Mouse (Mus musculus) spleen, postnatal 10 days (tissue): ENCODE data around the gene Mybl2.
"Not testable (repeated sequence)": the region's sequence is repeated elsewhere in the genome, so short reads cannot be mapped to it uniquely, and the experiment has no call there.

Experiments
- DNase-seq, 2 experiments: peaks; one replicate each; pipeline ENCODE4 v3.0.0; 2021 to 2022; ENCODE audit warnings: low spot score in 2 of 2

The Mybl2 gene

GRCm38 (mm10) chr2:163054335-163054840, at the start of gene Mybl2:
Gene Mybl2, plus strand, starts transcription at chr2:163054687.
- DNase-seq, result peak; percentile 83 to 97

DNA sequence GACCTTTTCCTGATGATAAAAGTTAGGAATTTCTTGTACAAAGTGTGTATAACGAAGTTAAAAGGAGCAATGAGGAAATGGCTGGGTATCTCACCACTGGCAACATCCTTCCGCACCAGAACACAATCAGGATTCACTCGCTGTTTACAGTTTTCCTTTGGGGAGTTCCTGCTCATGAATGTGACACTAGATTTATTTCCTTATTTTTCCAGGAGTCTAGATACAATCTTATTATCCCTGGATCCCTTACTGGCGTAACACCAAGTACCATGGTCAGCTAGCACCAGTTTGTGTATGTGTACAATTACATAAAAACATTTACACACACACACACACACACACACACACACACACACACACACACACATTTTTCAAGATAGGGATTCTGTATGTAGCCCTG, 47.2 kb upstream of the Mybl2 start:
- DNase-seq, result no peak

DNA sequence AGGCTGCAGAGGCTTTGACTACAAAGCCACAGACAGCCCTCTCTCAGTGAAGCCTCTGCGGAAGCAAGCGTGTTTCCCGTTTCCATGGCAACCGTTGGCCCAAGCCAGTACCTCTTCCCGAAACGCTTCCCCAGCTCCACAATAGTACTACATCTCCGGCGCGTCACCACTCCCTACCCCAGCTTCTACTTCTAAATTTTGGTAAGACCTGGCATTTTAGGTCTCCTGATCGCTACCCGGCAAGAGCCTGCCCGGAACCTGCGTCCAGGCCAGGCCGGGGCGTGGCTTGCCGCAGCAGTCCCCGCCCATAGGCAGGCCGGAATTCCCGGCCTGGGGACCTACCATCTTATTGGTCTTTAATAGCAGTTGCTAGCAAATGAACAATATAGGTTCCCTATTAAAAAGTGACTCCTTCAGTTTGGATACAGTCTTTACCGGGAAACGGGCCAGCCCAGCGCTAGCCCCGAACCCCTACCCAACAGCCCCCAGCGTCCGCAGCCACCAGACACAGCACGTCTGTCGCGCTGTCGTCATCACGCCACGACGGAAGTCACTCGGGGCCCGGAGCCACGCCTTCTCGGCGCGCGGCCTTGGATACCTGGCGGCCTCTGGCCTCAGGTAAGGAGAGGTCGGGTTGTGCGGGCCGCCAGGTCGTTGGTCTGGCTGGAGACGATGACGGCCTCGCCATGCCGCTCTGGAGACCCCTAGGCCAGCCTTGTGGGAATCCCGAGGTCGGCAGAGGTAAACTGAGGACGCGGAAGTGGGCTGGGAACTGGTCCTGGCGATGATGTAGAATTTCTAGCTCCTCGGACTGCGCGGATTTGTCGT, 37.4 kb upstream of the Mybl2 start, which contains the start of gene Ift52:
TSS of gene Ift52 (plus strand) at position 439 of the 828 bp plus-strand sequence.
- peak; percentile 92 to 94 for DNase-seq

DNA sequence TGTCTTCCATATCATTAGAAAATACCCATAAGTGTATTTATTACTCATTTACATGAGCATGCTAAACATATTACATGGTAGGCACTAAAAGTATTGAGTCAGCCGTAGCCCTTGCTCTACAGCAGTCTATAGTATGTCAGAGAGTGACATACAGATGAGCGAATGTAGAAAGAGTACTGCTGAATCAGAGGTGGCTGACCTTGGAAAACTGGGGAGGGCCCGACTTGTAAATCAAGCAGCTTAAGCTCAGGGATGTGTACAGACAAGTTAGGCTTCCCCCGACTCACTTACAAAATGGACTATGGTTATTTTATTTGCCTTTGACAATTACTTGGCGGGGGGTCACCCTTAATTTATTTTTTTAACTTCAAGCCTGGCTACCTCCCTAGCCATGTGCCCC, 23.2 kb upstream of the Mybl2 start:
- no peak for DNase-seq

- no peak for DNase-seq
Measured at GRCm38 (mm10) chr2:163031757-163032156, 22.7 kb upstream of the Mybl2 start.

DNA sequence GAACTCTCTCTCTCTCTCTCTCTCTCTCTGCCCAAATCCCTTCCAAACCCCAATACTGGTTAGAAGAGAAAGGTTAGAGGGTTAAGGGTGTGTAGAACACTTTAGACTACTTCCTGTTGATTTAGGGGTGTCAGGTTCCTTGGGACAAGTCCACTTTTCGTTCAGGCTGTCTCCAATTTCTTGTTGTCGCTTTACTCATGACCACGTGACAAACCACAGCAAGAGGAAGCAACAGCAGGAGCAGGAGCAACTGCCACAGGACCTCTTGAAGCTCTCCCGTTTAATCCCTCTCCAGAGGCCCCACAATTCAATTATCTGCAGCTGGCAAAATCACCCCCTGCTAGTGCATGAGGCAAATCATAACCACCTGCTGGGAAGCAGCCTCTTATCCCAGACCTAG, 21.9 kb upstream of the Mybl2 start:
- no peak for DNase-seq

DNA sequence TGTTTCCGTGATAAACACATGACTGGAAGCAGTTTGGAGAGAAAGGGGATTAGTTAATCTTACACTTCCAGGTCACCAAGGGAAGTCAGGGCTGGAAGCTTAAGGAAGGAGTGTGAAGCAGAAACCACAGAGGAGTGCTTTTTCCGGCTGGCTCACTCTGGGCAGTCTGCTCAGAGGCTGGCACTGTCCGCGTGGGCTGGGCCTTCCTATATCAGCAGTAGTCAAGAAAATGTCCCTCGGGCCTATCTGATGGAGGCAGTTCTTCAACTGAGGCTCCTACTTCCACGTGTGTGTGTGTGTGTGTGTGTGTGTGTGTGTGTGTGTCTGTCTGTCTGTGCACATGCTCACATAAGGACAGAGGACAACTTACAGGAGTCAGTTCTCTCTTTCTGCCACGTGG, 14.5 kb upstream of the Mybl2 start:
- no peak for DNase-seq

- peak; percentile 52 to 81 for DNase-seq
Measured at GRCm38 (mm10) chr2:163048125-163048524, 6.4 kb upstream of the Mybl2 start.

GRCm38 (mm10) chr2:163049116-163049515, 5.4 kb upstream of the Mybl2 start:
- DNase-seq, result no peak

DNA sequence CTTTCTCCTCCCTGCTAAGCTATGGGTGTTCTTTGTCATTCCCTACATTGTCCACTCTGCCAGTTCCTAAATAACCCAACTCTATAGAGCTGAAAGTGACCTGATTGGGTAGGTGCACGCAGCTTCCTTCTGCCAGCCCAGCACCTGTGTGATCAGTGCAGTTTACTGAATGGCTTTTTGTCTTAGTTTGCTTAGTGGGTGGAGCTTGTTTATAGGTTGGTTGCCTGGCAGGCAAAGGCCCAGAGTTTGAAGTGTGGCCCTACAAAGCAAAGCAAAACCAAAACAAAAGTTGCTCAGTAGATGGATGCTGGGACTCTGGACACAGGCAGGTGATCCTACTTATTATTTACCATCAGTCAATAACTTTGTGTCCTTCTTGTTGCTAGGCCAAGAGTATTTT, 2.8 kb upstream of the Mybl2 start:
- DNase-seq, result no peak

DNA sequence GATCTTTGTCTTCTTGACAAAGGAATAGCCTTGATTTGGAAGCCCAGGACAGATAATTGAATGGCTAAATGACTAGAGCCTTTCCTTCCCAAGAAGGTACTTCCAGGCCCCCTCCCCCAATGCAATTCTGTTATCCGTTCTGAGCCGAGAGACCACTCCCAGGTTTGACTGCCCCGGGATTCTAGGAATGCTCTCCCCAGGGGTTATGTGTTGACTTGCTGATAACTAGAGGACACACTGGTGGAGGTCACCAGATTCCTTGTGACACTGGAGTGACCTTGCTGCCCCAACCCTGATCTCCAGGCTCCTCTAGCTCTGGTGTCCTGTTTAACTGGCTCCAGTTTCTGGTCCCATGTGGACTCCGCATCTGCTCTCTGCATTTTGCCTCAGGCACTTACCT, 2.4 kb upstream of the Mybl2 start:
- DNase-seq, result no peak

- no peak for DNase-seq
Measured at GRCm38 (mm10) chr2:163052826-163053225, 1.7 kb upstream of the Mybl2 start.

DNA sequence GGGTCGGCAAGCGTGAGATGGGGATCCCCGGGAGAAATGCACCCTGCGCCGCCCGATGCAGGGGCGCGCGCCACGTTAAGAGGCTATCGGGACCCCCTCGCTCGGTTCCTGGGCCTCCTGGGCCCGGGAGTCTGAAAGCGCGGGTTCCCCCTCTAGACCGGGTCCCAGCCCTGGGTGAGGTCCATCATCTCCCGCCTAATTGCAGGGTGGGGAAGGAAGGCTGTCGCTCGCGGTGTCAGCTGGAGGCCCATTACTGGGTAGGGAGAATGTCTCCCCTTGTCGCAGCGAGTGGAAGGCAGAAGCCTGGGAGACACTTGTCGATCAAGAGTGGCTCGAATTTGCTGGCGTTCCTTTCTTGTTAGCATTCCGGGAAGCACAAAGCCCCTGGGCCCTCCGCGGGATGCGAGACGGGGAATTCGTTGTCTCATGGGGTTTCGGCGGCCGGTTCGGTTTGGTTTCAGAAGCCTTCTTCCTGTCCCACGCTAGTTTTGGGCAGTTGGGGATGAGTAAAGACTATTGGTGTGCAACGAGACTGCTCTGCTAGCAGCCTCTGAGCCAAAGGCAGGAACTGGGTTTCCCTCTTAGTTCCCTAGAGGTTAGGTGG, 506 bp downstream of the Mybl2 start:
- DNase-seq, result peak; percentile 54 to 63

DNA sequence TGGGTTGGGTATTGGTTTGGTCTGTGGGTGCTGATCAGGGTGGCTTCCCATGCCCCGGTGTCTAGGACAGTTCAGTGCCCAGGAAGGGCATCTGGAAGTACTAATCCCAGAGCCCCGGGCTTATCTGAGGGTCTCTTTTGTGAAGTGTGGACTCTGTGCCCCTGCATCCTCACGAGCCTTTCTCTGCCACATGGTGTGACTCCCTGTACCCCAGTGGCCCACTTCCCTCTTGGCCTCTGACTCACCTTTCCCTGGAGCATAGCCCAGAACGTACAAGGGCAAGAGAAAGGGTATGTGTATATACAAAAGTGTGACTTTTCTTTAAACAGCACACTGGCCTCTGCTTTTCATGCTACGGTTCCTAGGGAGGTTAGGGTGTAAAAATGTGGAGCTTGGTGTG, 1.2 kb downstream of the Mybl2 start:
- DNase-seq, result peak in 1 of 2 experiments; percentile 25

- DNase-seq, result no peak
Measured at GRCm38 (mm10) chr2:163056584-163056983, 2.1 kb downstream of the Mybl2 start.

GRCm38 (mm10) chr2:163058981-163059380, 4.5 kb downstream of the Mybl2 start:
- not testable (repeated sequence) for DNase-seq

- DNase-seq, result no peak
Measured at GRCm38 (mm10) chr2:163060630-163061029, 6.1 kb downstream of the Mybl2 start.

GRCm38 (mm10) chr2:163061203-163062118, 7.0 kb downstream of the Mybl2 start:
- no peak for DNase-seq

DNA sequence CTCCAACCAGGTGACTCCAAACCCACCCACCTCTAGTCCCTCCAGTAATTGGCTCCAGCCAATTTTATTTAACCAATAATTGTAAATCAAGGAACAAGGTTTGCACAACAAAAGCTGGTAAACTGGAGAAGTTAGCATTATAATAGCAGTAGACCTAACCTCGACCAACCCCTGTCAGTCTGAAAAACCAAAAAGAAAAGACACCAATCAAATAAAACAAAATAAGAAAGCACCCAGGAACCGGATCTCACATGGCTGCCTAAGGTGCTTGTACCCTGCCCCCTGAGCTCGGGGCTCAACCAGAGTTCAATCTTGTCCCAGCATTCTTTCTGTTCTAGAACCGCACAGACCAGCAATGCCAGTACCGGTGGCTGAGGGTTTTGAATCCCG, 7.6 kb downstream of the Mybl2 start:
- no peak for DNase-seq

DNA sequence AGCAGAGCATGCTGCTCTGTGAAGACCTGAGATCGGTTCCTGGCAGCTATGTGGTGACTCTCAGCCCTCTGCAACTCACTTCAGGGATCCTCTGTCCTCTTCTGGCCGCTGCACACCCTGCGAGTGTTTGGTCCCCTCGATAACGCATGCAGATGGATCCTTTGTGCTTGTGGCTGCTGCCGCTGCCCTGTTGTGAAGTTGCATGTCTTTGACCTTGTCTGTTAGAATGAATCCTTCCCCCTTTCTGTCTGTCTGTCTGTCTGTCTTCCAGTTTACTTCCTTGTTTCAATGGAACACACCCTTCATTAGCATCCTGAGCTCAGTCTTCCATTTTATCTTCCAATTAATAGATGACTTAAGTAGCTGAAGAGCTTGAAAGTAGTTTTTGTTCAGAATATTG, 11.8 kb downstream of the Mybl2 start:
- DNase-seq, result no peak

DNA sequence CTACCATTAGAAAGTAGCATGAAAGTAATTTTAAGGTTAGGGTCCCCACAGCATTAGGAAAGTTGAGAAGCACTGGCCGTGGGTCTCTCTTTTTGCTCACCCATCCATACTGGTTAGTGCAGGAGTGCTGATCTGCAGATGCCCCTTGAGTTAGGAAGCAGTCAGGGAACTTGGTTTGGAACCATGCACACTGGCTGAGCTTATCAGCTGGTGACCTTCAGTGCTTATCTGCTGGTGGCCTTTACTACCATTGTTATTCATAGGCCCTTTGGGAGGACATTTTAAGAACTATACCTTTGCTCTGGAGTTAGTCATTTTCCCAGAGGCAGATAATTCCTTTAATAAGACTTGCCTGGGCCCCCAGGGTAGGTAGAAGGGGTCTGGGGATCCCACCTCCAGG, 12.7 kb downstream of the Mybl2 start:
- DNase-seq, result no peak

GRCm38 (mm10) chr2:163070213-163070612, 15.7 kb downstream of the Mybl2 start:
- no peak for DNase-seq
